Mouse (Mus musculus): ENCODE data around the gene Tubb2a. TPM values are rescaled to one million over a fixed set of nuclear protein-coding genes. Genes with fewer than 3 reads are reported as not detected.

Tubb2a gene
- polyA plus RNA-seq, 1 experiment = 137 TPM

- TF ChIP-seq CTCF (IDR thresholded peaks at IDR 0.05; ENCODE audit: borderline replicate concordance, insufficient read depth, low read length) (no peak), POLR2A (IDR thresholded peaks at IDR 0.05; ENCODE audit: low read depth, low read length) (no peak)
- Histone ChIP-seq H3K4me1 (ENCODE audit: control insufficient read depth, insufficient read depth, low read length) (no peaks in the 10 kb centered on the region), H3K27ac (ENCODE audit: insufficient read depth, low read length) (no peak overlapping the region), H3K4me3 (ENCODE audit: insufficient read depth, low read length) (no peak overlapping the region)
Observed at GRCm38 (mm10) chr13:34043716-34044393, 34.0 kb downstream of the Tubb2a start.

GRCm38 (mm10) chr13:34040091-34040490, 37.7 kb downstream of the Tubb2a start:
- TF ChIP-seq CTCF (IDR thresholded peaks at IDR 0.05; ENCODE audit: borderline replicate concordance, insufficient read depth, low read length) (no peak), POLR2A (IDR thresholded peaks at IDR 0.05; ENCODE audit: low read depth, low read length) (no peak)
- Histone ChIP-seq H3K4me1 (ENCODE audit: control insufficient read depth, insufficient read depth, low read length) (no peaks in the 10 kb centered on the region), H3K4me3 (ENCODE audit: insufficient read depth, low read length) (no peak overlapping the region), H3K27ac (ENCODE audit: insufficient read depth, low read length) (no peak overlapping the region)

GRCm38 (mm10) chr13:34038901-34039341, 38.9 kb downstream of the Tubb2a start:
- no peak for TF ChIP-seq POLR2A (IDR thresholded peaks at IDR 0.05; ENCODE audit: low read depth, low read length)
- no peak for TF ChIP-seq CTCF (IDR thresholded peaks at IDR 0.05; ENCODE audit: borderline replicate concordance, insufficient read depth, low read length)
- no peak overlapping the region for H3K4me3 ChIP-seq (ENCODE audit: insufficient read depth, low read length)
- no peak overlapping the region for H3K27ac ChIP-seq (ENCODE audit: insufficient read depth, low read length)
- no peaks in the 10 kb centered on the region for H3K4me1 ChIP-seq (ENCODE audit: control insufficient read depth, insufficient read depth, low read length)

GRCm38 (mm10) chr13:34038056-34038432, 39.8 kb downstream of the Tubb2a start:
- H3K4me3 ChIP-seq (ENCODE audit: insufficient read depth, low read length) = peak overlapping the region; percentile 62
- peaks cover 3% of the 10 kb centered on the region; the same call in 1 of the 2 replicates for H3K4me1 ChIP-seq (ENCODE audit: control insufficient read depth, insufficient read depth, low read length)
- TF ChIP-seq POLR2A (IDR thresholded peaks at IDR 0.05; ENCODE audit: low read depth, low read length) = no peak
- no peak for TF ChIP-seq CTCF (IDR thresholded peaks at IDR 0.05; ENCODE audit: borderline replicate concordance, insufficient read depth, low read length)
- H3K27ac ChIP-seq (ENCODE audit: insufficient read depth, low read length) = no peak overlapping the region

GRCm38 (mm10) chr13:34037172-34038055, 40.4 kb downstream of the Tubb2a start, which contains the start of gene Bphl:
Gene Bphl, plus strand, starts transcription at chr13:34037597.
- TF ChIP-seq CTCF (IDR thresholded peaks at IDR 0.05; ENCODE audit: borderline replicate concordance, insufficient read depth, low read length) = no peak
- peak; percentile 97 for TF ChIP-seq POLR2A (IDR thresholded peaks at IDR 0.05; ENCODE audit: low read depth, low read length)
- Histone ChIP-seq H3K27ac (ENCODE audit: insufficient read depth, low read length) (no peak within 1 kb of the TSS), H3K4me1 (ENCODE audit: control insufficient read depth, insufficient read depth, low read length) (peaks cover 3% of the 10 kb centered on the region; the same call in 1 of the 2 replicates)

GRCm38 (mm10) chr13:34036726-34037125, 41.1 kb downstream of the Tubb2a start:
- no peak overlapping the region for H3K4me3 ChIP-seq (ENCODE audit: insufficient read depth, low read length)
- H3K4me1 ChIP-seq (ENCODE audit: control insufficient read depth, insufficient read depth, low read length) = peaks cover 6% of the 10 kb centered on the region
- no peak for TF ChIP-seq CTCF (IDR thresholded peaks at IDR 0.05; ENCODE audit: borderline replicate concordance, insufficient read depth, low read length)
- TF ChIP-seq POLR2A (IDR thresholded peaks at IDR 0.05; ENCODE audit: low read depth, low read length) = no peak
- no peak overlapping the region for H3K27ac ChIP-seq (ENCODE audit: insufficient read depth, low read length)

More at GRCm38 (mm10) chr13:34037172-34038055, 40.4 kb downstream of the Tubb2a start, which contains the start of gene Bphl:
- peak within 1 kb of the TSS; percentile 62 for H3K4me3 ChIP-seq (ENCODE audit: insufficient read depth, low read length)

- Histone ChIP-seq H3K4me3 (ENCODE audit: insufficient read depth, low read length) (no peak overlapping the region), H3K4me1 (ENCODE audit: control insufficient read depth, insufficient read depth, low read length) (peaks cover 6% of the 10 kb centered on the region), H3K27ac (ENCODE audit: insufficient read depth, low read length) (no peak overlapping the region)
- no peak for TF ChIP-seq CTCF (IDR thresholded peaks at IDR 0.05; ENCODE audit: borderline replicate concordance, insufficient read depth, low read length)
- TF ChIP-seq POLR2A (IDR thresholded peaks at IDR 0.05; ENCODE audit: low read depth, low read length) = no peak
Observed at GRCm38 (mm10) chr13:34035424-34035823, 42.4 kb downstream of the Tubb2a start.

GRCm38 (mm10) chr13:34032041-34032440, 45.8 kb downstream of the Tubb2a start:
- TF ChIP-seq CTCF (IDR thresholded peaks at IDR 0.05; ENCODE audit: borderline replicate concordance, insufficient read depth, low read length) = no peak
- no peak for TF ChIP-seq POLR2A (IDR thresholded peaks at IDR 0.05; ENCODE audit: low read depth, low read length)
- H3K27ac ChIP-seq (ENCODE audit: insufficient read depth, low read length) = 0 out of 2 replicates have a peak overlapping the region, but pooled peaks have one; percentile 23
- H3K4me3 ChIP-seq (ENCODE audit: insufficient read depth, low read length) = no peak overlapping the region
- peaks cover 6% of the 10 kb centered on the region for H3K4me1 ChIP-seq (ENCODE audit: control insufficient read depth, insufficient read depth, low read length)

Other genes with a start within 250 kb of the Tubb2a start
- gene Serpinb6e, start 234.6 kb downstream of the Tubb2a start, polyA plus RNA-seq (2011; ENCODE audit: insufficient read length, low read depth, missing spikeins) = not detected in 2 replicates
- gene Serpinb6c, start 172.3 kb downstream of the Tubb2a start, polyA plus RNA-seq (2011; ENCODE audit: insufficient read length, low read depth, missing spikeins) = 0.53 TPM in 1 of 2 replicates, not detected in the other
- 20.9 and 22.2 TPM in 2 replicates for gene Nqo2, start 113.3 kb downstream of the Tubb2a start, polyA plus RNA-seq (2011; ENCODE audit: insufficient read length, low read depth, missing spikeins)
- 41.2 and 43.4 TPM in 2 replicates for gene Ripk1, start 75.6 kb downstream of the Tubb2a start, polyA plus RNA-seq (2011; ENCODE audit: insufficient read length, low read depth, missing spikeins)
- 299 and 405 TPM in 2 replicates for gene Serpinb6a, start 75.2 kb downstream of the Tubb2a start, polyA plus RNA-seq (2011; ENCODE audit: insufficient read length, low read depth, missing spikeins)
- gene Bphl, start 40.4 kb downstream of the Tubb2a start, polyA plus RNA-seq (2011; ENCODE audit: insufficient read length, low read depth, missing spikeins) = 38.4 and 45.9 TPM in 2 replicates
- 146 and 176 TPM in 2 replicates for gene Tubb2b, start 52.5 kb upstream of the Tubb2a start, polyA plus RNA-seq (2011; ENCODE audit: insufficient read length, low read depth, missing spikeins)
- 18.5 and 21.7 TPM in 2 replicates for gene Psmg4, start 85.0 kb upstream of the Tubb2a start, polyA plus RNA-seq (2011; ENCODE audit: insufficient read length, low read depth, missing spikeins)

All from embryonic fibroblast, embryonic 13.5 days (primary cell).